Mouse (Mus musculus): ENCODE data around the gene Gm10600.
"Not testable (repeated sequence)": the region's sequence is repeated elsewhere in the genome, so short reads cannot be mapped to it uniquely, and the experiment has no call there.

The Gm10600 gene

GRCm38 (mm10) chr4:42240339-42240738 is at the start of gene Gm10600:
TSS of gene Gm10600 (plus strand) at chr4:42240639.
- DNase-seq (ENCODE audit: low read depth, low spot score) = not testable (repeated sequence)

- not testable (repeated sequence) for DNase-seq (ENCODE audit: low read depth, low spot score)
These were observed 15.0 kb downstream of the Gm10600 start, which contains the start of gene Ccl21b for GRCm38 (mm10) chr4:42255467-42255866. TSS of gene Ccl21b (plus strand) at chr4:42255767.

Measured in mesoderm, embryonic 11.5 days (tissue).